Mouse (Mus musculus) embryonic facial prominence, embryonic 10.5 days (tissue): ENCODE data around the gene Bnipl. TPM values are rescaled to one million over a fixed set of nuclear protein-coding genes. Genes with fewer than 3 reads are reported as not detected.
"Not testable (repeated sequence)": the region's sequence is repeated elsewhere in the genome, so short reads cannot be mapped to it uniquely, and the experiment has no call there.

Source experiments
- DNase-seq: peaks from one replicate; pipeline ENCODE4 v3.0.0-alpha.2; 2017; ENCODE audit warnings: low spot score
- H3K27ac ChIP-seq: fragments of 300-500 bp; sonication (generic); replicated peaks from 2 replicates; pipeline ENCODE4 v1.5.1; 2016; ENCODE audit warnings: mild to moderate bottlenecking
- H3K27me3 ChIP-seq: fragments of 300-500 bp; sonication (generic); replicated peaks from 2 replicates; pipeline ENCODE4 v1.6.1; 2016; ENCODE audit warnings: low read depth, mild to moderate bottlenecking; ENCODE audit not compliant: poor library complexity, severe bottlenecking
- H3K36me3 ChIP-seq: fragments of 300-500 bp; sonication (generic); replicated peaks from 2 replicates; pipeline ENCODE4 v1.6.1; 2016; ENCODE audit warnings: mild to moderate bottlenecking, moderate library complexity
- H3K4me1 ChIP-seq: fragments of 300-500 bp; sonication (generic); 2 replicates; pipeline ENCODE4 v1.6.1; 2016
- H3K4me3 ChIP-seq: fragments of 300-500 bp; sonication (generic); 2 replicates; pipeline ENCODE4 v1.5.1; 2016; ENCODE audit warnings: mild to moderate bottlenecking, moderate library complexity
- H3K9me3 ChIP-seq: fragments of 300-500 bp; sonication (generic); 2 replicates; pipeline ENCODE4 v1.6.1; 2016; ENCODE audit warnings: mild to moderate bottlenecking
- WGBS: fragments of 180-500 bp; shearing (Covaris S2); methylation state at CpG from one replicate; pipeline ENCODE4 v1.1.7; 2016; 5-methylcytosine and 5-hydroxymethylcytosine counted together
- polyA plus RNA-seq: library from polyadenylated mRNA; unstranded; fragments of >200 nt; fragmentation: Nextera tagmentation; extraction: Ambion mirVana; gene quantifications from 2 replicates; pipeline ENCODE4 v1.2.1, GENCODE M21; 2016

Bnipl gene
- polyA plus RNA-seq, 1 experiment from 2014 or later, result 2.0 TPM

DNA sequence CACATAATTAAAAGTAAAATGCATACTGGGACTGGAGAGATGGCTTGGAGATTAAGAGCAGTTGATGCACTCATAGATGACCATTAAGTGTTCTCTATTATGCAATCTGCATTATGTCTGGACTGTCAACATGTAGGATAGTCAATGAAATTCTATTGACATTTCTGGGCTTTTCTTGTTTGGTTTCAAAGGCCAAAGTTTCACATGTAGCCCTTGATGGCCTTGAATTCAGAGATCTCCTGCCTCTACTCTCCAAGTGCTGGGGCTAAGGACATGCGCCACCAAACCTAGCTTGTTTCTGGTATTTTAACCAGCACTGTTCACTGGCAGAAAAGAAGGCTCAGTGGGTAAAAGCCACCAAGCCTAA is 37.4 kb downstream of the Bnipl start:
- peaks cover 69% of the 10 kb centered on the region for H3K36me3 ChIP-seq
- H3K27me3 ChIP-seq, result no peaks in the 10 kb centered on the region
- no peaks in the 10 kb centered on the region for H3K9me3 ChIP-seq
- H3K4me1 ChIP-seq, result peaks cover 16% of the 10 kb centered on the region
- H3K4me3 ChIP-seq, result no peak overlapping the region
- no peak for DNase-seq
- WGBS, result 98% methylated on average over 1 of the region's 1 CpGs
- H3K27ac ChIP-seq, result no peak overlapping the region

DNA sequence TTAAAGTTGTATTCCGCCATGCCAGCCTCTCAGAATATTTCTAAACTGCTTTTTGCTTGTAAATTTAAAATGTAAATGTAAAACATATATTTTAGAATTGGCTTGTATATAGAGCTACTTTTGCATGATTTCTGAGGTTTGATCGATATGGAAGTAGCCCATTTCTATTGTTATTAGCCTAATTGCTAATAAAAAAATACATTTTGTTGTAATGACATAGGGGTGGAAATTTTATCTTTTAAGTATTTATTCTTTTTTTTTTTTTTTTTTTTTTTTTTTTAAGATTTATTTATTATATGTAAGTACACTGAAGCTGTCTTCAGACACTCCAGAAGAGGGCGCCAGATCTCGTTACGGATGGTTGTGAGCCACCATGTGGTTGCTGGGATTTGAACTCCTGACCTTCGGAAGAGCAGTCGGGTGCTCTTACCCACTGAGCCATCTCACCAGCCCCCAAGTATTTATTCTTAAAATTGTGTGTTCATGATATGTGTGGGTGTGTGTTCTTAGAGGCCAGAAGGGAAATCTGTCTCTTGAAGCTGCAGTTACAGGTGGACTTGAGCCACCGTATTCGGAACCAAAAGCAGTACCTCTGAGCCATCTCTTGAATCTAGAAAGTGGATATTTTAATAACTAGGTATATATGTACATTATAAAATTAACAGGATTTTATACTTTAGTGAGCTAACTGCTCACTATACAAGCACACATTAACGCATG is 37.9 kb downstream of the Bnipl start:
- not testable (repeated sequence) for H3K27me3 ChIP-seq, H3K27ac ChIP-seq, DNase-seq, H3K9me3 ChIP-seq, H3K4me3 ChIP-seq
- peaks cover 12% of the 10 kb centered on the region for H3K4me1 ChIP-seq
- H3K36me3 ChIP-seq, result peaks cover 71% of the 10 kb centered on the region
- 90% methylated on average over 10 of the region's 10 CpGs for WGBS

DNA sequence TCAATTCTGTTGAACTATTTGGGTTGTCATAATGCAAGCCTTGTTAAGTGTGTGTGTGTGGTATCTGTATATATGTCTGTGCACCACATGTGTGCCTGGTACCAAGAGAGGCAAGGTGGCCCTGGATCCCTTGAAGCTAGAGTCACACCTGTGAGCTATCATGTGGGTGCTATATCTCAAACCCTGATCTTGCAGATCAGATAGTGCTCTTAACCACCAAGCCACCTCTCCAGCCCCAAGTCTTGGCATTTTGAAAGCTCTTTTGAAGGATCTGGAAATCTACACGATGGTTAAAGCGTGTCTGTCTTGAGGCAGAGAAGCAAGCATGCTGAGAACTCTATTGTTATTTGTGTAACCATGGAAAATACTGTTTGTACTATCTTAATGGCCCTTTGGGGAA is 40.4 kb downstream of the Bnipl start:
- no peak overlapping the region for H3K27ac ChIP-seq
- no peaks in the 10 kb centered on the region for H3K4me1 ChIP-seq
- no peak overlapping the region for H3K4me3 ChIP-seq
- H3K36me3 ChIP-seq, result peaks cover 87% of the 10 kb centered on the region
- no peak for DNase-seq
- no peaks in the 10 kb centered on the region for H3K27me3 ChIP-seq
- WGBS, result 84% methylated on average over 2 of the region's 2 CpGs
- no peaks in the 10 kb centered on the region for H3K9me3 ChIP-seq

DNA sequence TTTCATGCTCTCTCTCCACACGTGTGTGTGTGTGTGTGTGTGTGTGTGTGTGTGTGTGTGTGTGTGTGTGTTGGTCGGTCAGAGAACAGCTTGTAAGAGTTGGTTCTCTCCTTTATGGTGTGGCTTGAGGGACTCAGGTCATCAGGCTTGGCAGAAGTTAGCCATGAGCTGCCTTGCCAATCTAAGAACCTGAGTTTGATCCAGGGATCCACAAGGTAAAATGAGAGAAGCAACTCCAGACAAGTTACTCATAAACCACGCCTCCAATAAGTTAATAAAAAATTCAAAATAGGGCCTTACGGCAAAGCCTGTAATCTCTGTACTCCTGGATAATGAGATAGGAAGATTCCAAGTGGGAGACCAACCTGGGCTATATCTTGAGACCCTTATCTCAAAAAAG is 42.7 kb downstream of the Bnipl start:
- Histone ChIP-seq H3K27me3 (no peaks in the 10 kb centered on the region), H3K4me1 (no peaks in the 10 kb centered on the region), H3K36me3 (peaks cover 89% of the 10 kb centered on the region), H3K4me3 (no peak overlapping the region), H3K27ac (no peak overlapping the region), H3K9me3 (no peaks in the 10 kb centered on the region)
- WGBS, result 95% methylated on average over 4 of the region's 4 CpGs
- no peak for DNase-seq

- no peak for DNase-seq
- Histone ChIP-seq H3K4me3 (no peak overlapping the region), H3K9me3 (no peaks in the 10 kb centered on the region), H3K4me1 (no peaks in the 10 kb centered on the region), H3K27ac (no peak overlapping the region), H3K36me3 (peaks cover 98% of the 10 kb centered on the region), H3K27me3 (no peaks in the 10 kb centered on the region)
- 92% methylated on average over 6 of the region's 6 CpGs for WGBS
Measured at GRCm38 (mm10) chr3:95203880-95204279, 47.1 kb downstream of the Bnipl start.

DNA sequence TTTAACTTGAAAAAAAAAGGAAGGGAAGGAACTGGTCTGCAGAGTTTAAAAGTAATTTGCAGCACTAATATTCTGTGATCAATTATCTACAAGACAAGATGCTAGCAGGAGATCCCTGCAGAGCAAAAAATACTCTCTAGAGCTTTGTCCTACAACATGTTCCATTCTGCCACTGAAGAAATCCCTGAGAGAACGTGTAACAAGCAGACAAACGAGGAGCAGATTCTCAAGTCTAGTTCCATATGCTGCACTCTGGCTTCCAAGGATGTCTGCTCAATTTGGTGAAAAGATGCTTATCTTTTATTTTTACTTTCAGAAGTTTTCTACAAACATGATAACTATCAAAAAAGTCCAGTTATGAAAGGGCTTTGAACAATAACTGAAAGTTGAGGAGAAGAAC is 50.4 kb downstream of the Bnipl start:
- Histone ChIP-seq H3K27ac (no peak overlapping the region), H3K36me3 (peaks cover 99% of the 10 kb centered on the region), H3K9me3 (no peaks in the 10 kb centered on the region), H3K4me1 (no peaks in the 10 kb centered on the region), H3K4me3 (no peak overlapping the region), H3K27me3 (no peaks in the 10 kb centered on the region)
- 72% methylated on average over 2 of the region's 2 CpGs for WGBS
- no peak for DNase-seq

- H3K9me3 ChIP-seq, result no peaks in the 10 kb centered on the region
- no peaks in the 10 kb centered on the region for H3K27me3 ChIP-seq
- 85% methylated on average over 7 of the region's 7 CpGs for WGBS
- no peak for DNase-seq
- peaks cover 99% of the 10 kb centered on the region for H3K36me3 ChIP-seq
- H3K4me1 ChIP-seq, result no peaks in the 10 kb centered on the region
- no peak overlapping the region for H3K4me3 ChIP-seq
- no peak overlapping the region for H3K27ac ChIP-seq
Measured at GRCm38 (mm10) chr3:95200132-95200531, 50.9 kb downstream of the Bnipl start.

- H3K36me3 ChIP-seq, result peaks cover 98% of the 10 kb centered on the region
- H3K4me3 ChIP-seq, result no peak overlapping the region
- no peaks in the 10 kb centered on the region for H3K9me3 ChIP-seq
- no peaks in the 10 kb centered on the region for H3K4me1 ChIP-seq
- 86% methylated on average over 1 of the region's 1 CpGs for WGBS
- no peak overlapping the region for H3K27ac ChIP-seq
- no peak for DNase-seq
- no peaks in the 10 kb centered on the region for H3K27me3 ChIP-seq
Measured at GRCm38 (mm10) chr3:95199101-95199500, 51.9 kb downstream of the Bnipl start.

DNA sequence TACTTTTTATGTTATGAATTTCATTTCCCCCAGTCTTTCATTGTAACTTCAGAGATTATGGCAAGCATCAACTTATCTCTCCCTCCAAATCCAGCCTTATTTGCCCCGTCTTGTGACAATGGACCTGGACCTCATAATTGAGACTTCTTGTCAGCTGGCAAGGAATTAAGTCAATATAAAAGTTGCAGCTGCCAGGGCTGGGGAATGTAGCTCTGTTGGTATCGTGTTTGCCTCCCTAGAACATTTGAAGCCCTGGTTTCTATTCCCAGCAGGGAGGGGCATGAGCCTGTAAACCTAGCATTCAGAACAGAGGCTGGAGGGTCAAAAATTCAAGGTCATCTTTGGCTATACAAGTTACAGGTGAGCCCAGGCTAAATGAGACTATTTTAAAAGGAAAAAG is 55.2 kb downstream of the Bnipl start:
- Histone ChIP-seq H3K27ac (no peak overlapping the region), H3K27me3 (no peaks in the 10 kb centered on the region), H3K4me3 (no peak overlapping the region), H3K4me1 (no peaks in the 10 kb centered on the region), H3K36me3 (peaks cover 95% of the 10 kb centered on the region), H3K9me3 (no peaks in the 10 kb centered on the region)
- 90% methylated on average over 2 of the region's 2 CpGs for WGBS
- no peak for DNase-seq

DNA sequence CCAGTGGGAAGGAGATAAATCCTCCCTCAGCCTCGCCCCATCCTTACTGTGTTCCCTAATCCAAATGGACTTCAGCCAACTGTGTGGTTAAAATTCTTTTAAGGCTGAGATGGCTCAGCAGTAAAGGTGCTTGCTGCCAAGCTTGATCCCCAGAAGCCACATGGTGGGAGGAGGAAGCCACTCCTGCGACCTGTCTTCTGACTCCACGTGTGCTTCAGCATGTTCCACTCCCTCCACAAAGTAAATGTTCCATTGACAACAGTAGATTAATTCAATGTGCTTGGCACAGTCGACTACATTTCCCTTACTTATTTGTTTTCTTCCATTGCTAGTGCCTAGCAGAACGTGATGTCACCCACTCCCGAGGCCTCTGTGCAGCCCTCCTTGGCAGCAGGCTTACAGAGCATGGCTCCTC is 56.3 kb downstream of the Bnipl start:
- 88% methylated on average over 6 of the region's 6 CpGs for WGBS
- no peak for DNase-seq
- H3K27ac ChIP-seq, result no peak overlapping the region
- no peaks in the 10 kb centered on the region for H3K4me1 ChIP-seq
- H3K4me3 ChIP-seq, result no peak overlapping the region
- H3K27me3 ChIP-seq, result no peaks in the 10 kb centered on the region
- H3K9me3 ChIP-seq, result no peaks in the 10 kb centered on the region
- H3K36me3 ChIP-seq, result peaks cover 95% of the 10 kb centered on the region

Other genes starting within 250 kb of the Bnipl start
- 34.9 and 36.9 TPM in 2 replicates for gene Zfp687, start 235.7 kb downstream of the Bnipl start, polyA plus RNA-seq
- 349 and 357 TPM in 2 replicates for gene Psmd4, start 208.6 kb downstream of the Bnipl start, polyA plus RNA-seq
- 18.0 and 21.3 TPM in 2 replicates for gene Pip5k1a, start 144.3 kb downstream of the Bnipl start, polyA plus RNA-seq
- 288 and 295 TPM in 2 replicates for gene Vps72, start 140.2 kb downstream of the Bnipl start, polyA plus RNA-seq
- gene Tmod4, start 126.7 kb downstream of the Bnipl start, polyA plus RNA-seq, result 1.4 and 1.5 TPM in 2 replicates
- gene Scnm1, start 117.2 kb downstream of the Bnipl start, polyA plus RNA-seq, result 81.0 and 84.4 TPM in 2 replicates
- 14.0 and 14.5 TPM in 2 replicates for gene Lysmd1, start 117.1 kb downstream of the Bnipl start, polyA plus RNA-seq
- gene Tnfaip8l2, start 108.8 kb downstream of the Bnipl start, polyA plus RNA-seq, result 0.98 and 2.8 TPM in 2 replicates
- gene Sema6c, start 90.7 kb downstream of the Bnipl start, polyA plus RNA-seq, result 6.8 and 9.2 TPM in 2 replicates
- gene Gabpb2, start 33.3 kb downstream of the Bnipl start, polyA plus RNA-seq, result 12.0 and 12.5 TPM in 2 replicates
- 91.1 and 91.2 TPM in 2 replicates for gene Cdc42se1, start 22.5 kb downstream of the Bnipl start, polyA plus RNA-seq
- 29.9 and 35.2 TPM in 2 replicates for gene Mllt11, start 19.0 kb downstream of the Bnipl start, polyA plus RNA-seq
- 0.38 and 0.45 TPM in 2 replicates for gene Gm128, start 9.6 kb downstream of the Bnipl start, polyA plus RNA-seq
- 36.3 and 37.1 TPM in 2 replicates for gene Mindy1, start 30.2 kb upstream of the Bnipl start, polyA plus RNA-seq
- gene Prune1, start 30.9 kb upstream of the Bnipl start, polyA plus RNA-seq, result 27.3 and 29.1 TPM in 2 replicates
- gene Anxa9, start 56.0 kb upstream of the Bnipl start, polyA plus RNA-seq, result 1.3 and 1.4 TPM in 2 replicates
- gene Cers2, start 63.6 kb upstream of the Bnipl start, polyA plus RNA-seq, result 125 TPM in 2 replicates
- 60.9 and 61.1 TPM in 2 replicates for gene Setdb1, start 106.0 kb upstream of the Bnipl start, polyA plus RNA-seq
- not detected in 2 replicates for gene 4930558C23Rik, start 151.6 kb upstream of the Bnipl start, polyA plus RNA-seq
- gene Arnt, start 183.2 kb upstream of the Bnipl start, polyA plus RNA-seq, result 33.9 and 37.5 TPM in 2 replicates
- gene Ctsk, start 248.1 kb upstream of the Bnipl start, polyA plus RNA-seq, result 3.4 and 5.5 TPM in 2 replicates